ENCODE assay signal across 25 mouse cellular contexts in the genomic region with DNA sequence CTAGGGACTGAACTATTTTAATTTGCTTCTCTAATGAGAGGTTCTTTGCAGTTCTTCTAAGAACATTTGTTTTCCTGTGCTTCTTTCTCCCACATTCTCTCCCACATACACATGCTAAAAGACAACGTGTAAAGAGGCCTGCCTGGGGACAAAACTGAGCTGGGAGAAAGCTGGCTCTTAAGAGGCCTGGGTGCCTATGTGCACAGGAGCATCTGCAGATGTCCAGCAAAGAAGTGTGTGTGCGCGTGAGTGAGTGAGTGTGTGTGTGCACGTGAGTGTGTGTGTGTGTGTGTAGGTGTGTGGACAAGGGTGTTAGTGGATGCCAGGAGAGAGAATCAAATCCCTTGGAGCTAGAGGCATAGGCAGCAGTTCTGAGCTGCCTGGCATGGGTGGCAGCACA. TPM values are rescaled to one million over a fixed set of nuclear protein-coding genes. Genes with fewer than 3 reads are reported as not detected.
DNase-seq lines count a peak whose midpoint lies in the region; TF ChIP-seq lines count a peak whose summit lies in the region.
"Had no signal": no experiment of that assay in that cellular context is flagged by ENCODE, and none has a peak within 500 bp of the region (broad histone marks: within the 10 kb centered on the region; RNA-seq: fewer than 3 reads in every experiment).

No protein-coding gene starts in this region.

- intact Hi-C loops in gastrocnemius, adult 2 months (cut with DNase I) = no loop called here

- peak overlapping the region; percentile 64 for H3K27ac ChIP-seq in layer of hippocampus, adult 2 months
- H3K27ac ChIP-seq in gastrocnemius, adult 2 months = no peak overlapping the region
- H3K27ac ChIP-seq: embryonic facial prominence, embryonic 10.5 days; forebrain, embryonic 13.5 days; heart, adult 2 months; heart, embryonic 15.5 days; hindbrain, embryonic 14.5 days; intestine, embryonic 15.5 days; kidney, postnatal 0 days; midbrain, embryonic 10.5 days; neural tube, embryonic 15.5 days; stomach, postnatal 0 days had no signal

- no peak for DNase-seq in layer of hippocampus, adult 2 months (ENCODE audit: low spot score in 2 of 2)
- DNase-seq in layer of hippocampus, adult 9-10 months (ENCODE audit: low spot score) = no peak
- DNase-seq in frontal cortex, adult 2 months (ENCODE audit: extremely low spot score in 1 of 2, low spot score in 1 of 2) = peak; percentile 47 to 53
- peak; percentile 38 to 67 for DNase-seq in left cerebral cortex, adult 9 months (ENCODE audit: low spot score in 2 of 2)
- DNase-seq in right cerebral cortex, postnatal 25 days = peak; percentile 32
- DNase-seq in gastrocnemius, adult 2 months = no peak
- DNase-seq in embryo, embryonic 10.5 days (ENCODE audit: low spot score) = no peak
- DNase-seq: adrenal gland, adult 2 months; cerebellum, adult 18-20 months; cerebellum, postnatal 36 days; gastrocnemius, postnatal 14 days; heart, adult 2 months; lung, adult 2 months; lung, postnatal 4 days; thymus, postnatal 25 days had no signal

- TF ChIP-seq CTCF in layer of hippocampus, adult 2 months (conservative IDR thresholded peaks at IDR 0.05) = no peak
- TF ChIP-seq CTCF in gastrocnemius, adult 2 months (IDR thresholded peaks at IDR 0.05) = no peak

- H3K4me3 ChIP-seq in layer of hippocampus, adult 2 months = no peak overlapping the region
- H3K4me3 ChIP-seq in gastrocnemius, adult 2 months = no peak overlapping the region
- H3K4me3 ChIP-seq: embryonic facial prominence, embryonic 10.5 days; forebrain, embryonic 13.5 days; heart, adult 2 months; heart, embryonic 15.5 days; intestine, embryonic 15.5 days; midbrain, embryonic 10.5 days; myocyte; neural tube, embryonic 15.5 days had no signal

RNA-seq across cellular contexts. Expression of a gene that starts 44.9 kb away (rescaled TPM):
- 100 to 1,000 TPM; 232 to 234 TPM for total RNA-seq in layer of hippocampus, adult 2 months (2021)
- polyA plus RNA-seq in frontal cortex, adult 2 months (2012; rRNA removed) = 197 and 236 TPM in 2 replicates
- total RNA-seq in gastrocnemius, adult 2 months (2021) = under 1 TPM; 0.06 to 0.20 TPM
- polyA plus RNA-seq: myocyte had no signal

Comparison
In these comparisons a context has a peak if more than half of its experiments do, and no peak if none do; other contexts are left out.
1. DNase-seq: peak in frontal cortex, adult 2 months (2 of 2), left cerebral cortex, adult 9 months (2 of 2) and right cerebral cortex, postnatal 25 days (single experiment); none in layer of hippocampus, adult 2 months (0 of 2), layer of hippocampus, adult 9-10 months (single experiment), gastrocnemius, adult 2 months (single experiment) and embryo, embryonic 10.5 days (single experiment).
2. RNA of a gene that starts 44.9 kb away (total RNA-seq): 232 to 234 TPM in layer of hippocampus, adult 2 months; 0.06 to 0.20 TPM in gastrocnemius, adult 2 months; every median in the first group is over 100 times any median in the second.